Mouse (Mus musculus) heart, postnatal 0 days (tissue): ENCODE measurements around the gene Creb5. TPM values are rescaled to one million over a fixed set of nuclear protein-coding genes. Genes with fewer than 3 reads are reported as not detected.

Experiments
- ATAC-seq: fragments of 200-750 bp; cut with Nextera tagmentation; 2 replicates; pipeline ENCODE4 v1.8.0; 2017; ENCODE audit warnings: low read depth, moderate number of reproducible peaks, moderate library complexity; ENCODE audit not compliant: insufficient read depth
- DNase-seq: peaks from one replicate; pipeline ENCODE4 v3.0.0-alpha.2; 2016; ENCODE audit warnings: low spot score
- H3K27ac ChIP-seq: fragments of 300-500 bp; sonication (generic); 2 replicates; pipeline ENCODE4 v1.5.1; 2014; ENCODE audit warnings: low read depth, mild to moderate bottlenecking
- H3K27me3 ChIP-seq: fragments of 300-500 bp; sonication (generic); 2 replicates; pipeline ENCODE4 v1.6.1; 2014; ENCODE audit warnings: low read length, mixed read lengths; ENCODE audit not compliant: control insufficient read depth, insufficient read depth
- H3K36me3 ChIP-seq: fragments of 300-500 bp; sonication (generic); replicated peaks from 2 replicates; pipeline ENCODE4 v1.6.1; 2014; ENCODE audit warnings: low read length, mixed read lengths; ENCODE audit not compliant: control insufficient read depth, insufficient read depth
- H3K4me1 ChIP-seq: fragments of 300-500 bp; sonication (generic); 2 replicates; pipeline ENCODE4 v1.6.1; 2014; ENCODE audit warnings: antibody characterized with exemption; ENCODE audit not compliant: control insufficient read depth, insufficient read depth
- H3K4me2 ChIP-seq: fragments of 300-500 bp; sonication (generic); 2 replicates; pipeline ENCODE4 v1.6.1; 2014; ENCODE audit warnings: low read depth, mild to moderate bottlenecking, low read length, moderate library complexity
- H3K4me3 ChIP-seq: fragments of 300-500 bp; sonication (generic); 2 replicates; pipeline ENCODE4 v1.5.1; 2014; ENCODE audit warnings: low read depth, low read length
- H3K9ac ChIP-seq: fragments of 300-500 bp; sonication (generic); replicated peaks from 2 replicates; pipeline ENCODE4 v1.6.1; 2014; ENCODE audit warnings: low read depth, low read length, mixed read lengths
- H3K9me3 ChIP-seq: fragments of 300-500 bp; sonication (generic); replicated peaks from 2 replicates; pipeline ENCODE4 v1.6.1; 2016; ENCODE audit warnings: low read length; ENCODE audit not compliant: control insufficient read depth
- CTCF ChIP-seq: IDR thresholded peaks from 2 replicates; pipeline ENCODE4 v1.5.1; 2016; ENCODE audit warnings: antibody characterized with exemption, control low read depth, low read depth
- EP300 ChIP-seq: IDR thresholded peaks from 2 replicates; pipeline ENCODE4 v1.6.1; 2016; ENCODE audit warnings: antibody characterized with exemption, low read depth
- WGBS: fragments of 180-500 bp; shearing (Covaris S2); extraction: QIAGEN DNeasy Blood & Tissue Kit; methylation state at CpG from one replicate; pipeline ENCODE4 v1.1.7; 2014; 5-methylcytosine and 5-hydroxymethylcytosine counted together
- polyA plus RNA-seq: library from polyadenylated mRNA; unstranded; fragments of >200 nt; fragmentation: Nextera tagmentation; extraction: Ambion mirVana; gene quantifications from 2 replicates; pipeline ENCODE4 v1.2.1, GENCODE M21; 2015
- total RNA-seq: library from RNA; depleted of rRNA; stranded (reverse); fragments of >200 nt; gene quantifications from 2 replicates; pipeline ENCODE4 v1.2.3, GENCODE M21; 2014; ENCODE audit warnings: low replicate concordance

Creb5 gene
- total and polyA plus RNA-seq, 2 experiments from 2014 or later: 13.5 to 17.8 TPM

DNA sequence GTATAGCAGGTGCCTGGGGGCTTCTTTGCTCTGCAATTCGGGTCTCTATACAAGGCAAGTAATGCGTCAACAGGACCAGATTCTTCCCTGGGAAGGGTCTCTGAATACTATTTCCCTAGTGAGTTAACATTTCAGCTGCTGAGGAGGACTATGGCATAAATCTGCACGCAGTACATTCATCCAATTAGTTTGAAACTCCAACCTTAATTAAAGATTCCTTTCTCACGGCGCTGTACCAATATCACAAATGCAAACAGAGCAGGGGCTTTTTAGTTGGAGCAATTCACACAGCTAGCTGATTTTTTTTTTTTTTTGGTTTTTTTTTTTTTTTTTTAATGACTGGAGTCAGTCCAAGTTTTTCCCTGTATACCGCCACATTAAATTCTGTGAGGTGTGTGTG, 357.0 kb downstream of the Creb5 start:
- no peak overlapping the region for H3K4me3 ChIP-seq
- H3K9ac ChIP-seq: no peak overlapping the region
- 79% methylated on average over 6 of the region's 6 CpGs for WGBS
- no peaks in the 10 kb centered on the region for H3K9me3 ChIP-seq
- DNase-seq (no peak), ATAC-seq (no peak)
- no peaks in the 10 kb centered on the region for H3K4me1 ChIP-seq
- no peak overlapping the region for H3K27ac ChIP-seq
- H3K27me3 ChIP-seq: no peaks in the 10 kb centered on the region
- TF ChIP-seq EP300 (no peak), CTCF (no peak)
- 0 out of 2 replicates have a peak, but pooled peaks cover 14% of the 10 kb centered on the region for H3K36me3 ChIP-seq
- no peak overlapping the region for H3K4me2 ChIP-seq

DNA sequence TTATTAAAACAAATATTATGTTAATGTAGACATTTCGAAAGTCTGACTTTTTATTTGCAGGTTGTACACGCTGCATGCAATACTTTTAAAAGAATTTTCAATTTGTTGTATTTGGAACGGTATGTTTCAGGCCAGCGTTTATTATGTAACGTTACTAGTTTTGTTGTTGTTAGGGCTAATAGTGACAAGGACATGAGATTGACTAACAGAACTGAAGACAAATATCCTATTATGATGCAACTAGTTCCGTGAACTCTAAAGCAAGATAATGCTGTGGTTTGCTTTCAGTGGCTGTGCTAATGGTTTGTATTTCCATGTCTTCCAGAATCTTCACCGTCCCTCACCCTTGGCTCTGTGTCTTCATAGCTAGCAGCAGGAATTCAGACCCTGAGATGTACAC, 357.9 kb downstream of the Creb5 start:
- H3K9me3 ChIP-seq: no peaks in the 10 kb centered on the region
- TF ChIP-seq EP300 (no peak), CTCF (no peak)
- 0 out of 2 replicates have a peak, but pooled peaks cover 12% of the 10 kb centered on the region for H3K36me3 ChIP-seq
- H3K4me1 ChIP-seq: no peaks in the 10 kb centered on the region
- 89% methylated on average over 7 of the region's 7 CpGs for WGBS
- DNase-seq (no peak), ATAC-seq (no peak)
- H3K27me3 ChIP-seq: no peaks in the 10 kb centered on the region
- H3K9ac ChIP-seq: no peak overlapping the region
- H3K4me2 ChIP-seq: no peak overlapping the region
- no peak overlapping the region for H3K27ac ChIP-seq
- no peak overlapping the region for H3K4me3 ChIP-seq

DNA sequence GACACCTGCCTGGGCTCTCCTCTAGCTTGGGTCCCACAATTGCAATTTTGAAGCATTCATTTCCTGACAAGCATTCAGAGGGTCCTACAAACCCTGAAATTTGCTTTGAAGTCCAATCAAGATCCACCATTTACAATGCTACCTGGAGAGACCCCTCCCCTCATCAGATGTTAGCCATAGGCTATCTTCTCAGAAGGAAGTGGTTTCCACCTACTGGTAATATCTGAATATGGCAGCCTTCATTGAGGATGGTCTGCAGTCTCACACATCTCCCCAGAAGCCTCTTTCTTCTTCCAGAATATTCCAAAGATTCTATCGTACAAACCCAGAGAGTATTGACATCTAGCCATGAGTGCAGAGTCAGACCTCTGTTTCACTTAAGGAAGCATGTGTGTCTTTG, 362.7 kb downstream of the Creb5 start:
- no peak overlapping the region for H3K27ac ChIP-seq
- WGBS: 72% methylated on average over 1 of the region's 1 CpGs
- ATAC-seq (no peak), DNase-seq (no peak)
- H3K4me1 ChIP-seq: no peaks in the 10 kb centered on the region
- H3K36me3 ChIP-seq: 0 out of 2 replicates have a peak, but pooled peaks cover 5% of the 10 kb centered on the region
- H3K4me3 ChIP-seq: no peak overlapping the region
- no peaks in the 10 kb centered on the region for H3K27me3 ChIP-seq
- TF ChIP-seq CTCF (peak; percentile 52), EP300 (no peak)
- H3K9ac ChIP-seq: no peak overlapping the region
- H3K4me2 ChIP-seq: no peak overlapping the region
- H3K9me3 ChIP-seq: no peaks in the 10 kb centered on the region

DNA sequence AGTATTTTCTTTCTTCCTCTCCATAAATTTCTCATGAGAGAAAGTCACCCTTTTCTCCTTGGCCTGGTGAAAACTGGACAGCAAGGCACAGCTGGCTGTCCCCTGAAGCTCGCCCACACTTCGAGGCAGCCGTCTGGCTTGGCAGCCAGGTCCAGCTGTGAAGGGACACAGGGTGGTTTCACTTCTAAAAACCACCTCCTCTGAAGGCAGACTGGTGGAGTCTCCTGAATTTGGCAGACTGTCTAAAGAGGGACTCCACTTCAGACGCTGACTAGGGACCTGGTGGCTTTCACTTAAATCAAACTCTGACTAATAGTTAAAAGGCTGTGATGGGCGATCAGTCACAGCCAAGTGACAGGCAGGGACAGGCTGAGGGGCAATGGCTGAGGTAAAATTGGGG, 365.6 kb downstream of the Creb5 start:
- TF ChIP-seq CTCF (no peak), EP300 (no peak)
- Histone ChIP-seq H3K36me3 (no peaks in the 10 kb centered on the region), H3K4me1 (no peaks in the 10 kb centered on the region), H3K4me3 (no peak overlapping the region), H3K27ac (no peak overlapping the region), H3K9ac (no peak overlapping the region), H3K4me2 (no peak overlapping the region), H3K27me3 (no peaks in the 10 kb centered on the region), H3K9me3 (no peaks in the 10 kb centered on the region)
- ATAC-seq (no peak), DNase-seq (no peak)
- WGBS: 61% methylated on average over 5 of the region's 5 CpGs

DNA sequence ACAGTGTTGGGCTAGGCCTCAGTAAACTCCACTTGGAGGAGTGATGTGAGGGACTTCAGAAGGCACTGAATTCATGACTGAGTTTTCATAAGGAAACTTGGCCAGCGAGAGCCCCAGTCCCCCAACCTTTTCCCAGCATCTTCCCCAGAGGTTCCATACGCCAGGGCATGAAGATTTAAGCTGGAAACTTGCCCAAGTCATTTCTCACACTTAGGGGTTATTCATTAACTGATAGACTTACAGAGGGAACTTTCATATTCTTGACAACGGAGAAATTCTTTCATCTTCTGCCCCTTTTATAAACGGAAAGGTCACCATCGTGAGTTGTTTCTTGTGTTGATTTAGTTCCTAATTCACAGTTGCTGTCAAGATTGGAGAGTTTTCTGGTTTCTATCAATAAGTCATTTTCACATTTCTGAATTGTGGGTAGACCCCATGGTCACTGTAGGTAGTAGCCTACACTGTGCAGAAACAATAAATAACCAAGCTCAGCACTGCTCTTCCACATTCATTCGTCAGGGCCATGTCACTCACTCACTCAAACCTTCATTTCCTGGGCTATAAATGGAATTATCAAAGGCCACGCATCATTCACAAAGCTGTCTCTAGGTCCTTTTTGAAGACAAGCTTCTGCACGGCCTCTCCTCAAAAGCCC, 366.8 kb downstream of the Creb5 start:
- no peak overlapping the region for H3K27ac ChIP-seq
- H3K27me3 ChIP-seq: no peaks in the 10 kb centered on the region
- ATAC-seq (no peak), DNase-seq (no peak)
- no peaks in the 10 kb centered on the region for H3K36me3 ChIP-seq
- H3K4me2 ChIP-seq: no peak overlapping the region
- no peaks in the 10 kb centered on the region for H3K4me1 ChIP-seq
- no peaks in the 10 kb centered on the region for H3K9me3 ChIP-seq
- WGBS: 76% methylated on average over 8 of the region's 8 CpGs
- H3K9ac ChIP-seq: no peak overlapping the region
- no peak overlapping the region for H3K4me3 ChIP-seq
- TF ChIP-seq EP300 (no peak), CTCF (no peak)

DNA sequence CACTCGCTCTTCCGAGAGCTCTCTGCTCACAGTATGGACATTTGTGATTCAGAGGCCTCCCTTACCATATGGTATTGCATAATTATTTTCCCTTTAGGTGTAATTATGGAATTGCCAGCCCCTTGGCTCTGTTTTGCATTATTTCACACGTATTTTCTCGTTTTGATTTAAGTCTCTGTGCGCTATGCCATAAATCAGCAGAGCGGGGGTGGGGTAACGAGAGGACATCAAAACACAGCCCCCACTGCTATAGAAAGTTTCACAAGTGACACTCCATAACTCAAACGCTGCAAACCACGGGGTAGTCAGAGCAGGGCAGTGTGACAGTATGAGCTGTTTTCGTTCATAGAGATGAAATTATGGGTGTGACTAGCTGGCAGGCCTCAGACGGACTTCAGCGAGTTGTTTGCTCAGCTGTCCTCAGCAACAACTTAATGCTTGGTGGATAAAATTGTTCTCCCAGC, 367.3 kb downstream of the Creb5 start:
- Histone ChIP-seq H3K4me1 (no peaks in the 10 kb centered on the region), H3K27me3 (no peaks in the 10 kb centered on the region), H3K9me3 (no peaks in the 10 kb centered on the region), H3K4me2 (no peak overlapping the region), H3K36me3 (no peaks in the 10 kb centered on the region), H3K9ac (no peak overlapping the region), H3K27ac (no peak overlapping the region), H3K4me3 (no peak overlapping the region)
- no peak for ATAC-seq
- no peak for TF ChIP-seq CTCF
- no peak for TF ChIP-seq EP300
- DNase-seq: no peak
- WGBS: 72% methylated on average over 12 of the region's 12 CpGs
